Mouse (Mus musculus) intestine, postnatal 0 days (tissue): Measurements from ENCODE around the gene Rufy2. TPM values are rescaled to one million over a fixed set of nuclear protein-coding genes. Genes with fewer than 3 reads are reported as not detected.

Experiments used
- ATAC-seq: fragments of 200-750 bp; cut with Nextera tagmentation; 2 replicates; pipeline ENCODE4 v1.8.0; 2017; ENCODE audit warnings: mild to moderate bottlenecking, moderate TSS enrichment, moderate library complexity
- H3K27ac ChIP-seq: fragments of 300-500 bp; sonication (generic); 2 replicates; pipeline ENCODE4 v1.5.1; 2014; ENCODE audit warnings: mild to moderate bottlenecking, low read depth, low read length, moderate library complexity
- H3K27me3 ChIP-seq: fragments of 300-500 bp; sonication (generic); replicated peaks from 2 replicates; pipeline ENCODE4 v1.6.1; 2014; ENCODE audit warnings: low read length, mixed read lengths; ENCODE audit not compliant: control insufficient read depth, insufficient read depth
- H3K36me3 ChIP-seq: fragments of 300-500 bp; sonication (generic); 2 replicates; pipeline ENCODE4 v1.6.1; 2014; ENCODE audit warnings: mild to moderate bottlenecking, moderate library complexity; ENCODE audit not compliant: control insufficient read depth, insufficient read depth
- H3K4me1 ChIP-seq: fragments of 300-500 bp; sonication (generic); replicated peaks from 2 replicates; pipeline ENCODE4 v1.6.1; 2014; ENCODE audit warnings: antibody characterized with exemption, low read length, mixed read lengths; ENCODE audit not compliant: control insufficient read depth, insufficient read depth
- H3K4me2 ChIP-seq: fragments of 300-500 bp; sonication (generic); replicated peaks from 2 replicates; pipeline ENCODE4 v1.6.1; 2014; ENCODE audit warnings: low read depth, mild to moderate bottlenecking, moderate library complexity
- H3K4me3 ChIP-seq: fragments of 300-500 bp; sonication (generic); 2 replicates; pipeline ENCODE4 v1.5.1; 2014; ENCODE audit warnings: low read depth, low read length
- H3K9ac ChIP-seq: fragments of 300-500 bp; sonication (generic); 2 replicates; pipeline ENCODE4 v1.6.1; 2014; ENCODE audit warnings: mild to moderate bottlenecking, low read depth, low read length
- H3K9me3 ChIP-seq: fragments of 300-500 bp; sonication (generic); 2 replicates; pipeline ENCODE4 v1.6.1; 2016; ENCODE audit warnings: mixed run types; ENCODE audit not compliant: control insufficient read depth
- CTCF ChIP-seq: sonication (generic); IDR thresholded peaks from 2 replicates; pipeline ENCODE4 v1.5.1; 2016; ENCODE audit warnings: low read depth, mild to moderate bottlenecking, control low read depth, antibody characterized with exemption, moderate library complexity
- WGBS: fragments of 180-500 bp; shearing (Covaris S2); extraction: QIAGEN DNeasy Blood & Tissue Kit; methylation state at CpG from one replicate; pipeline ENCODE4 v1.1.7; 2014; 5-methylcytosine and 5-hydroxymethylcytosine counted together
- polyA plus RNA-seq: library from polyadenylated mRNA; unstranded; fragments of >200 nt; fragmentation: Nextera tagmentation; extraction: Ambion mirVana; gene quantifications from 2 replicates; pipeline ENCODE4 v1.2.1, GENCODE M21; 2015

The Rufy2 gene
- polyA plus RNA-seq, 1 experiment from 2014 or later, result 13.9 TPM

DNA sequence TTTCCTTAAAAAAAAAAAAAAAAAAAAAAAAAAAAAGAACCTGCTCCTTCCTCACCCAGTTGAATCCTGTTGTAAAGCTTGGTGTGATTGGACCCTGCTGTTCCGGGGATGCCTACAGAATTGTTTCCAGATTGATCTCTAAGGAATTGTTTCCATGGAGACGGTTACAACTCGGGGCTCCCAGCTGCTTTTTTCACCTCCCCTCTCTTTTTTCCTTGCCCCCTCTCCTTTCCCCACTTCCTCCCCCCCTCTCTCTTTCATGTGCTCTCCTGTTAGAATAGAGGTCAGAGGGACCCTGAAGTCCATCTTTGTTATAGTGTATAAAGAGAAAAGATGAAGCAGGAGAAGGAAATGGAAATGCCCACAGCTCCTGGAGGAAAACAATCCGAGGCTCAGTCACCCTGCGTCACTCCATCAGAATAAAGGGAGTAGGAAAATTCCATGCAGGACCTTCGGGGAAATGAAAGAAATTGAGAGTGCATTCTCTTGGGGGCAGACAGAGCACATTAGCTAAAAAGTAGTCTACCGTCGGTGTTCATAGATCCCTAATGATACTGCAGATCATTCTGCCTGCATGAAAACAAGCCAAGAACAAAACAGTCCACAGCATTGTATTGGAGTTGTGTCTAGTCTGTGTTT lies 46.3 kb downstream of the Rufy2 start:
- Histone ChIP-seq H3K4me3 (no peak overlapping the region), H3K4me1 (peaks cover 3% of the 10 kb centered on the region; the same call in 1 of the 2 replicates), H3K27ac (no peak overlapping the region), H3K27me3 (no peaks in the 10 kb centered on the region), H3K4me2 (no peak overlapping the region), H3K36me3 (no peaks in the 10 kb centered on the region), H3K9ac (no peak overlapping the region), H3K9me3 (no peaks in the 10 kb centered on the region)
- TF ChIP-seq CTCF, result no peak
- no peak for ATAC-seq
- WGBS, result 74% methylated on average over 8 of the region's 8 CpGs

- TF ChIP-seq CTCF, result no peak
- no peak overlapping the region for H3K27ac ChIP-seq
- no peaks in the 10 kb centered on the region for H3K36me3 ChIP-seq
- H3K4me1 ChIP-seq, result peaks cover 1% of the 10 kb centered on the region; the same call in 1 of the 2 replicates
- 87% methylated on average over 6 of the region's 6 CpGs for WGBS
- no peaks in the 10 kb centered on the region for H3K9me3 ChIP-seq
- no peaks in the 10 kb centered on the region for H3K27me3 ChIP-seq
- ATAC-seq, result no peak
- no peak overlapping the region for H3K4me3 ChIP-seq
- no peak overlapping the region for H3K9ac ChIP-seq
- H3K4me2 ChIP-seq, result no peak overlapping the region
Observed at GRCm38 (mm10) chr10:63026795-63027160, 46.8 kb downstream of the Rufy2 start.

- no peaks in the 10 kb centered on the region for H3K9me3 ChIP-seq
Observed at GRCm38 (mm10) chr10:63027376-63028161, 47.5 kb downstream of the Rufy2 start.

DNA sequence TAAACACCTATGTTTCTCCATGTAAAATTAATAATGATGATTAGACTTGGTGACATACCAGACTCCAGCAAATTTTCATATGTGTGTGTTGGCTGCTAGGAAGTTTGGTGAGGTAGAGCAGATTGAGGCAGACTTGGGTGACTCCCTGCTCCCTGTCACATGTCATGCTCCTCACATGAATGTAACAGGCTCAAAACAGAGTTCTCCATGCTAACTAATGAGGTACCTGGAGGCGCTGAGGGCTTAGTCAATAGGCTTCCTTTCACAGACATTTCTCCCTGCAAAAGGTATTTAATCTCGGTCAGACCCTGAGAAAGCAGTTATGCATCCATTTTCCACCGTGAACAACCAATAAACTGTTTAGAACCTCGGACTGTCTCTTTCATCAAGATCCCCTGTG lies 48.4 kb downstream of the Rufy2 start:
- ATAC-seq, result no peak
- Histone ChIP-seq H3K9ac (no peak overlapping the region), H3K9me3 (no peaks in the 10 kb centered on the region), H3K4me1 (no peaks in the 10 kb centered on the region), H3K27me3 (no peaks in the 10 kb centered on the region), H3K36me3 (no peaks in the 10 kb centered on the region), H3K4me2 (no peak overlapping the region), H3K4me3 (no peak overlapping the region), H3K27ac (no peak overlapping the region)
- 85% methylated on average over 4 of the region's 4 CpGs for WGBS
- TF ChIP-seq CTCF, result no peak

More at GRCm38 (mm10) chr10:63027376-63028161, 47.5 kb downstream of the Rufy2 start:
- Histone ChIP-seq H3K36me3 (no peaks in the 10 kb centered on the region), H3K9ac (no peak overlapping the region), H3K4me3 (no peak overlapping the region), H3K27ac (no peak overlapping the region), H3K4me1 (no peaks in the 10 kb centered on the region), H3K27me3 (no peaks in the 10 kb centered on the region), H3K4me2 (no peak overlapping the region)
- ATAC-seq, result no peak
- 86% methylated on average over 10 of the region's 10 CpGs for WGBS
- no peak for TF ChIP-seq CTCF

DNA sequence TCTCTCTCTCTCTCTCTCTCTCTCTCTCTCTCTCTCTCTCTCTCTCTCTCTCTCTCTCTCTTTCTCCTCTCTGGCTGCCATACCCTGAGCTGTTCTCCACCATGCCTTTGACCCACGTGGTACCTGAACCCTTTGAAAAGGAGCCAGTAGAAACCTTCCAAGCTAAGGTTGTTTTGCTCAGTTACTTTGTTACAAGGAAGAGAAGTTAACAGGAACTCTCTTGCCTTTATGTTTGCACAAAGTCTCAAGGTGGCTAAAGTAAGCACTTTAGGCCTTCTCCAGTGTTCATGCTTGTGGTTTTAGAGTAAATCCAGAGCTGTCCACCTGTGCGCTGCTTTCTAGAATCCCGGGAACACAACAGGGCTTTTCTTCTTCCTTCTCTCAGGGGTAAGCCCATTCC lies 52.2 kb downstream of the Rufy2 start:
- no peak for TF ChIP-seq CTCF
- Histone ChIP-seq H3K27me3 (no peaks in the 10 kb centered on the region), H3K9me3 (no peaks in the 10 kb centered on the region), H3K9ac (no peak overlapping the region), H3K4me2 (no peak overlapping the region), H3K36me3 (no peaks in the 10 kb centered on the region), H3K27ac (no peak overlapping the region), H3K4me3 (no peak overlapping the region), H3K4me1 (no peaks in the 10 kb centered on the region)
- no peak for ATAC-seq
- WGBS, result 76% methylated on average over 3 of the region's 3 CpGs

DNA sequence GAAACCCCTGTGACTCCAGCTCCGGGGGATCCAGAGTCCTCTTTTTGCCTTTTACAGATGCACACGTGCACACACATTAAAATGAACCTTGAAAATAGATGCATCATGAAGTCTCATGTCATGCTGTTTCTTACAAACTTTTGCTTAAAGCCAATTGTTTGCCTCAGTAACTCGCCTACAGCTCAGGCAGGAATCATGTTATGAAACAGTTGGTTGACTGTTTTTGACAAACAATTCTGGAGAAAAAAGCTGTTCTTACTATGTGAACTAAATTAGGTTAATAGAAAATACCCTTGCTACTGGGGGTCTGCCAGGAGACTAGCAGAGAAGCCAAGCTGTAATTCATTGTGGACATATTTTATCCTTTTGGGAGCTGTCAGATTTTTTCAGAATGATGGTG lies 52.9 kb downstream of the Rufy2 start:
- no peaks in the 10 kb centered on the region for H3K9me3 ChIP-seq
- H3K4me3 ChIP-seq, result no peak overlapping the region
- no peaks in the 10 kb centered on the region for H3K4me1 ChIP-seq
- ATAC-seq, result no peak
- no peak for TF ChIP-seq CTCF
- no peaks in the 10 kb centered on the region for H3K27me3 ChIP-seq
- H3K36me3 ChIP-seq, result no peaks in the 10 kb centered on the region
- WGBS, result 79% methylated on average over 3 of the region's 3 CpGs
- no peak overlapping the region for H3K9ac ChIP-seq
- no peak overlapping the region for H3K4me2 ChIP-seq
- H3K27ac ChIP-seq, result no peak overlapping the region
